Mouse (Mus musculus): ENCODE results near the gene Hgd.
A peak's percentile ranks its signal among the peaks of the same experiment; 100 is the strongest.

The Hgd gene

GRCm38 (mm10) chr16:37579994-37580393 is at the start of gene Hgd:
Gene Hgd (plus strand): TSS chr16:37580153.
- no peak for DNase-seq

- DNase-seq, result no peak
These were observed 49.8 kb upstream of the Hgd start for GRCm38 (mm10) chr16:37530170-37530569.

GRCm38 (mm10) chr16:37532046-37532445 is 47.9 kb upstream of the Hgd start:
- DNase-seq, result no peak

- no peak for DNase-seq
These were observed 46.4 kb upstream of the Hgd start for GRCm38 (mm10) chr16:37533369-37534068.

- no peak for DNase-seq
These were observed 40.7 kb upstream of the Hgd start for GRCm38 (mm10) chr16:37539240-37539610.

- DNase-seq, result peak; percentile 95
These were observed 40.1 kb upstream of the Hgd start, which contains the start of the genes Gtf2e1 and Rabl3 for GRCm38 (mm10) chr16:37539611-37540580. Gene Gtf2e1 (minus strand): TSS chr16:37539789. Gene Rabl3 (plus strand): TSS chr16:37539885.

- no peak for DNase-seq
These were observed 39.2 kb upstream of the Hgd start for GRCm38 (mm10) chr16:37540776-37541175.

GRCm38 (mm10) chr16:37546312-37546711 is 33.6 kb upstream of the Hgd start:
- DNase-seq, result no peak

- no peak for DNase-seq
These were observed 29.7 kb upstream of the Hgd start for GRCm38 (mm10) chr16:37550266-37550665.

GRCm38 (mm10) chr16:37550981-37551380 is 29.0 kb upstream of the Hgd start:
- DNase-seq, result no peak

GRCm38 (mm10) chr16:37552824-37553223 is 27.1 kb upstream of the Hgd start:
- no peak for DNase-seq

- DNase-seq, result no peak
These were observed 17.5 kb upstream of the Hgd start for GRCm38 (mm10) chr16:37562414-37562813.

GRCm38 (mm10) chr16:37562961-37563360 is 17.0 kb upstream of the Hgd start:
- DNase-seq, result peak; percentile 10

GRCm38 (mm10) chr16:37565117-37565516 is 14.8 kb upstream of the Hgd start:
- no peak for DNase-seq

- no peak for DNase-seq
These were observed 13.8 kb upstream of the Hgd start for GRCm38 (mm10) chr16:37566107-37566506.

GRCm38 (mm10) chr16:37567113-37568050 is 12.6 kb upstream of the Hgd start:
- DNase-seq, result no peak

- no peak for DNase-seq
These were observed 8.4 kb upstream of the Hgd start for GRCm38 (mm10) chr16:37571554-37571953.

GRCm38 (mm10) chr16:37572117-37572754 is 7.7 kb upstream of the Hgd start:
- DNase-seq, result no peak

- DNase-seq, result no peak
These were observed 6.9 kb upstream of the Hgd start for GRCm38 (mm10) chr16:37573061-37573460.

- DNase-seq, result no peak
These were observed 4.6 kb upstream of the Hgd start for GRCm38 (mm10) chr16:37575325-37575724.

GRCm38 (mm10) chr16:37579591-37579990 is 362 bp upstream of the Hgd start:
- DNase-seq, result no peak

GRCm38 (mm10) chr16:37580651-37581050 is 698 bp downstream of the Hgd start:
- DNase-seq, result no peak
